20 mouse cellular contexts compared by ENCODE assay signal in the genomic region with DNA sequence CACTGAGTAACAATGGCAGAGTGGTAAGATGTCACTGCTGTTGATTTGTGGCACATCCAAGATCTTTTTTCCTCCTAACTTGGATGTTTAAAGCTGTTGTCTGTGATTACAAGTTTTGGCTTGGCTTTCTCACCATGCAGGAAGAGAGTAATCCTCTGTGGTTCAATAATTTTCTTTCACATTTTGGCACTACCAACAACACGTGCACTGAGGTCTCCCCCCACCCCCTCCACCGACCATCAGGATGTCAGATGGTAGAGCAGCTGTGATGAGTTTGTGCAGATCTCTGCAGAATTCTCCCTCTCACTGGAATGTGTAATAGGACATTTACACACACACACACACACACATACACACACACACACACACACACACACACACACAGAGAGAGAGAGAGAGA.
DNase-seq lines count a peak whose midpoint lies in the region; ATAC-seq and TF ChIP-seq lines count a peak whose summit lies in the region.
"Had no signal": no experiment of that assay in that cellular context is flagged by ENCODE, and none has a peak within 500 bp of the region (broad histone marks: within the 10 kb centered on the region; RNA-seq: fewer than 3 reads in every experiment).

No protein-coding gene starts in this region.

- intact Hi-C loops in gastrocnemius, postnatal 14 days (cut with DNase I; ENCODE audit: low total_unique reads): no loop called here

- no peaks in the 10 kb centered on the region for H3K36me3 ChIP-seq in heart, embryonic 12.5 days
- H3K36me3 ChIP-seq: limb, embryonic 12.5 days; midbrain, embryonic 10.5 days had no signal

- H3K27me3 ChIP-seq in heart, embryonic 12.5 days (replicated peaks): no peaks in the 10 kb centered on the region
- H3K27me3 ChIP-seq: limb, embryonic 12.5 days had no signal

- H3K4me3 ChIP-seq in heart, embryonic 12.5 days: no peak overlapping the region
- H3K4me3 ChIP-seq: limb, embryonic 12.5 days; midbrain, embryonic 10.5 days had no signal

- 67% methylated on average over 2 of the region's 2 CpGs for WGBS in heart, embryonic 12.5 days

- H3K9ac ChIP-seq in heart, embryonic 12.5 days: no peak overlapping the region
- H3K9ac ChIP-seq: limb, embryonic 12.5 days; liver, postnatal 0 days had no signal

- TF ChIP-seq CTCF in brain, embryonic 14.5 days (IDR thresholded peaks at IDR 0.05; ENCODE audit: borderline replicate concordance, extremely low read depth, insufficient read depth, insufficient read length): no peak

- H3K4me2 ChIP-seq in heart, embryonic 12.5 days: no peak overlapping the region
- H3K4me2 ChIP-seq: heart, embryonic 11.5 days; limb, embryonic 12.5 days; liver, embryonic 11.5 days had no signal

- peak; percentile 2 to 18 for DNase-seq in cerebellum, postnatal 14 days
- DNase-seq in cerebellum, postnatal 25 days: no peak
- peak; percentile 40 to 54 for DNase-seq in heart, adult 9 months (ENCODE audit: low spot score in 2 of 2)
- DNase-seq in brain, embryonic 14.5 days (ENCODE audit: low read depth): peak; percentile 47
- peak; percentile 23 for DNase-seq in gastrocnemius, postnatal 14 days
- DNase-seq in T-cell, adult 2 months (ENCODE audit: low spot score): no peak
- DNase-seq in thymus, postnatal 25 days: no peak
- DNase-seq: adrenal gland, adult 2 months; cerebellum, adult 11-12 months; kidney, adult 11 months; kidney, postnatal 4 days; layer of hippocampus, adult 9-11 months; liver, postnatal 0 days; thymus, adult 18-20 months had no signal

- no peaks in the 10 kb centered on the region for H3K9me3 ChIP-seq in heart, embryonic 12.5 days (replicated peaks)
- H3K9me3 ChIP-seq: limb, embryonic 12.5 days; midbrain, embryonic 10.5 days had no signal

- ATAC-seq in heart, embryonic 12.5 days (ENCODE audit: insufficient number of reproducible peaks, low FRiP score): no peak
- ATAC-seq: liver, postnatal 0 days; lung, postnatal 0 days had no signal

- no peak for TF ChIP-seq POLR2A in brain, embryonic 14.5 days (IDR thresholded peaks at IDR 0.05; ENCODE audit: borderline replicate concordance, extremely low read depth, insufficient read depth, insufficient read length, poor library complexity, severe bottlenecking)

- no peak overlapping the region for H3K27ac ChIP-seq in heart, embryonic 12.5 days (ENCODE audit: poor library complexity, severe bottlenecking)
- H3K27ac ChIP-seq: limb, embryonic 12.5 days; midbrain, embryonic 10.5 days had no signal

- no peaks in the 10 kb centered on the region for H3K4me1 ChIP-seq in heart, embryonic 12.5 days (replicated peaks)
- H3K4me1 ChIP-seq: limb, embryonic 12.5 days; midbrain, embryonic 10.5 days had no signal

Comparison
In these comparisons a context has a peak if more than half of its experiments do, and no peak if none do; other contexts are left out.
1. DNase-seq: peak in cerebellum, postnatal 14 days (2 of 2), heart, adult 9 months (2 of 2), brain, embryonic 14.5 days (single experiment) and gastrocnemius, postnatal 14 days (single experiment); none in cerebellum, postnatal 25 days (0 of 2), T-cell, adult 2 months (single experiment) and thymus, postnatal 25 days (single experiment).